Mouse (Mus musculus) heart, postnatal 0 days (tissue): Measurements from ENCODE around the gene Sgpl1.

Experiments
- CTCF ChIP-seq: IDR thresholded peaks from 2 replicates; pipeline ENCODE4 v1.5.1; 2016; ENCODE audit warnings: antibody characterized with exemption, control low read depth, low read depth
- EP300 ChIP-seq: IDR thresholded peaks from 2 replicates; pipeline ENCODE4 v1.6.1; 2016; ENCODE audit warnings: antibody characterized with exemption, low read depth

DNA sequence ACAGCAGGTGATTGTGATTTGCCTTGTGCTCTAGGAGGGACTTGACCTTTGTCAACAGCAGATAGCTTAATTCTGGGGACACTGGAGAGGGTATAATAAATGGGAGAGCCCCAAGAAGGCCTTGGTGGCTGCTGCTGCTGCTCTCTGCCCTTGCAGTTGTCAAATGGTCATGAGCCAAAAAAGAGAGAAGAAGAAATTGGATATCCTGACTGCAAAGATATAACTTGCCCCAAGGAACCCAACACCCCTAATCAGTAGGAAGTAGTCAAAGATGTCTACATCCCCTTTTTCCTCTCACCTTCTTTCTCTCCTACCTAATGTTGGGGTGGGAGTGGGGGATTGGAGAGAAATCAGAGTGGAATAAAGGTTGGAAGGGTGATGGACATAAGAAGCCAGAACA, 4.6 kb upstream of the Sgpl1 start:
- TF ChIP-seq CTCF (no peak), EP300 (no peak)
